Mouse (Mus musculus) brain, embryonic 14.5 days (tissue): Measurements from ENCODE around the gene Lck. TPM values are rescaled to one million over a fixed set of nuclear protein-coding genes. Genes with fewer than 3 reads are reported as not detected.

Experiments
- DNase-seq: peaks from one replicate; pipeline ENCODE4 v3.0.0-alpha.2; 2011; ENCODE audit warnings: low read depth
- CTCF ChIP-seq: fragments of 200-500 bp; IDR thresholded peaks from 2 replicates; pipeline ENCODE4 v1.5.1; 2012; ENCODE audit warnings: inconsistent platforms, mild to moderate bottlenecking, moderate library complexity, borderline replicate concordance; ENCODE audit not compliant: insufficient read depth, insufficient read length; ENCODE audit errors: extremely low read depth
- POLR2A ChIP-seq: fragments of 200-500 bp; IDR thresholded peaks from 2 replicates; pipeline ENCODE4 v1.6.1; 2012; ENCODE audit warnings: mild to moderate bottlenecking, inconsistent platforms, borderline replicate concordance; ENCODE audit not compliant: poor library complexity, insufficient read depth, insufficient read length, severe bottlenecking; ENCODE audit errors: extremely low read depth
- polyA plus RNA-seq: library from polyadenylated mRNA; depleted of rRNA; stranded (reverse); fragments of >200 nt; gene quantifications from 2 replicates; pipeline ENCODE4 v1.2.3, GENCODE M21; 2012

The Lck gene
- polyA plus RNA-seq, 1 experiment: 9.9 TPM

DNA sequence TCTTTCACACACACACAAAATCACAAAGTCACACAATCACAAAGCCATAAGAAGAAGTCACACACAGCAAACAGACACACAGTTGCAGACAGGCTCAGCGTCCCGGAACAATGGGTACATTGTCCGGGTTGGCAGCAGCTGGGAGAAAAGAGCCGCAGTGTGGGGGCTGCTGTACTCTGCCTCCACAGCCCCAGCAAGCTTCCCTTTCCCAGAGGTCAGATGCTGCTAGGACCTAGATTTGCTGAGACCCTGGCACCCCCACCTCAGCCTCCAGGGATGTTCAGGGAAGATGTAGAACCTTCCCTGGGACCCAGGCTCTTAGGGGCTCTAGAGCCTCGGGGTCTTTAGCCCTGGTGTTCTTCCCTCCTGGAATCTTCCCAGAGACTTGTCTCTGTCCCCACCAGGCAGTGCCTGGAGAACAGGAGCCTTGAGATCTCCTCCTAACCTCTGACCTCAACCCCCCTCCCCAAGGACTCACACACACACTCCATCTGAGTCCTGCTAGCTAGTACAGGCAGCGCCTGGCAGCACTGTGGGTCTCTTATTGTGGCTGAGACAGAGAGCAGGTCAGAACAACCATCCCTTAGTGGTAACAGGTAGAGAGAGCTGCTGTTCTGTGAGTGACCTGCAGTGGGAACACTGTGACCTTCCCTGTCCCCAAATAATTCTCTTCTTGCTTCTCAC is 61.9 kb downstream of the Lck start:
- TF ChIP-seq CTCF (no peak), POLR2A (no peak)
- DNase-seq: peak; percentile 53

DNA sequence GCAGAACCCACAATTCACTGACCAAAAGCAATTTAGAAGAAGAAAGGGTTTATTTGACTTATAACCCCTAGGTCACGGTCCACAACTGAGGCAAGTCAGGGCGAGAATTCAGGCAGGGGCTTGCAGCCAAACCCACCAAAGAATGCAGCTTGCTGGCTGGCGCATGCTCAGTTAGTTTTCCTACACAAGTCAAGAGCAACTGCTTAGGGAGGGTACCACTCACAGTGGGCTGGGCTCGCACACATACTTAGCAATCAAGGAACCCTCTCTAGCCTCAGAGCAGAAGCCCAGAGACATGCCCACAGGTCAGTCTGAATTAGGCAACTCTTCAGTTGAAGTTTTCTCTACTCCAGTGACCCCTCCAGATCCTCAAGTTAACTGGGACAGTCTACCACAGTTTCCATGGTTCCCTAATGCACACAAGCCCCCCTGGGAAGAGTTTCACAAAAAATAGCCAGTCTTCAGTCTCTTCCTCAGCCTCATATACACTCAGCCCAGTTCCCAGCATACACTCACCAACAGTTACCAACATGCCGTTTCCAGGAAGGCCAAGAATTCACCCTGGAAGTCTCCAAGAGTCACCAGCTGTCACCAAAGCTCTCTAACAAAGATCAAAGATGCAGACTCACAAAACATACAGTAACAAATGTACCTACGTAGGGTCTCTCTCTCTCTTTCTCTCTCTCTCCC is 62.6 kb downstream of the Lck start:
- peak; percentile 60 for DNase-seq
- TF ChIP-seq CTCF (no peak), POLR2A (no peak)

DNA sequence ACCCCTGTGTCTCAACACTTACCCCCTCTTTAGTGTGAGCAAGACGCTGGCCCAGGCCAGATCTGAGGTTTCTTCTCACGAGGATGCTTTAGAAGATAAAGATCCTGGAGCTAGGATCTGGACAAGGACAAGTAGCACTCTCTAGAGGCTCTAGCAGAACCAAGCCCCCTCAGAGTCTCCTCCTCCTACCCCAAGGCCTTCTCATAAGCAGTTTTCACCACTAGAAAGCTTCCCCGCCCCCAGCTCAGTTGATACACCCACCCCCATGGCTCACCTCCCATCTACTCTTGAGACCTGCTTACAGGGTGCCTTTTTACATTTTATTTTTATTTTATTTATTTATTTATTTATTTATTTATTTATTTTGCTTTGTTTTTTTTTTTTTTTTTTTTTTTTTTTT is 63.8 kb downstream of the Lck start:
- no peak for TF ChIP-seq CTCF
- TF ChIP-seq POLR2A: no peak
- no peak for DNase-seq

DNA sequence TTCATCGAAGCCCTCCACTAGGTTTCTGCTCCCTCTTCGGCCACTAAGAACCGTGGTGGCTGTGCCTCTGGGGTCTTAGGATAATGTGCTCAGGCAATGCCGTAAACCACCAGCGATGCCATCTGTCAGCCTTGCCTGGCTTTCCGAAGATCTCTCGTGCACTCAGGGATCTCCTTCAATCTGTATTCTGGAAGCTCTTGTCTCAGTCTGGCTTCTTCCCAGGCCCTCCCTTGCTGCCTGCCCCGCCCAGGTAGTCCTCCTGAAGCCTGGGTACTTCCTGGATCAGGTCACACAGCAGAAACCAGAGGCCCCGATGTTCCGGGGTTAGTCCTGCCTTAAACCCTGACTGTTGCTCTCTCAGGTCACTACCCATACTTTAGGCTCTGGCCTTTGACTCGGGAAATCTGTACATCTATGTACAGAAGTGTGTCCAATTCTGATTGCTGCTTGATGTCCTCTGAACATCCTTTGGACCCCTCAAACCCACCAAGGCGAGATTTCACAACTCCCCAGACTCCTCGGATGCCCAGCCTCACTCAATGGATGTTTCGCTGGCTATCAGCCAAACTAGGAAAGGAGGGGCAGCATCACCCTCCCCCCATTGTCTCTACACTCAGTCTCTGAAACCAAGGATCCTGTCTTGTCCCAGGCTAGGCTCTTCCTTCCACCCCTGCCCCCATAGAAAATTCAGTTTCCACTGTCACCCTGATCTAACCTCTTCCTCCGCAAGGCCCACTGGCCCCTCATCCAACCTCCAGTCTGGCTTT is 64.4 kb downstream of the Lck start:
- TF ChIP-seq POLR2A: no peak
- no peak for TF ChIP-seq CTCF
- DNase-seq: peak; percentile 49

DNA sequence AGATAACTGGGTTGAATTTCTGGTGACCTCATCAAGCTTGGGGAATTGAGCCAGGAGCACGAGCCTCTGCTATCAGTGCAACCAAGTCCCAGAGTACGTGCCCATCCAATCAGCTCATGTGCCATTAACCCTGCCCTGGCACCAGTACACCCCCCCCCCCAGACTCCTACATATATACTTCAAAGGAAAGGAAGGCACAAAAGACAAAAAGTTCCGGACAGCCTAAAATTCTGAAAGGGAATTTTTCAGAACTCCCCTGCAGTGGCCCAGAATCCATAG is 65.3 kb downstream of the Lck start:
- TF ChIP-seq CTCF (no peak), POLR2A (no peak)
- DNase-seq: no peak

DNA sequence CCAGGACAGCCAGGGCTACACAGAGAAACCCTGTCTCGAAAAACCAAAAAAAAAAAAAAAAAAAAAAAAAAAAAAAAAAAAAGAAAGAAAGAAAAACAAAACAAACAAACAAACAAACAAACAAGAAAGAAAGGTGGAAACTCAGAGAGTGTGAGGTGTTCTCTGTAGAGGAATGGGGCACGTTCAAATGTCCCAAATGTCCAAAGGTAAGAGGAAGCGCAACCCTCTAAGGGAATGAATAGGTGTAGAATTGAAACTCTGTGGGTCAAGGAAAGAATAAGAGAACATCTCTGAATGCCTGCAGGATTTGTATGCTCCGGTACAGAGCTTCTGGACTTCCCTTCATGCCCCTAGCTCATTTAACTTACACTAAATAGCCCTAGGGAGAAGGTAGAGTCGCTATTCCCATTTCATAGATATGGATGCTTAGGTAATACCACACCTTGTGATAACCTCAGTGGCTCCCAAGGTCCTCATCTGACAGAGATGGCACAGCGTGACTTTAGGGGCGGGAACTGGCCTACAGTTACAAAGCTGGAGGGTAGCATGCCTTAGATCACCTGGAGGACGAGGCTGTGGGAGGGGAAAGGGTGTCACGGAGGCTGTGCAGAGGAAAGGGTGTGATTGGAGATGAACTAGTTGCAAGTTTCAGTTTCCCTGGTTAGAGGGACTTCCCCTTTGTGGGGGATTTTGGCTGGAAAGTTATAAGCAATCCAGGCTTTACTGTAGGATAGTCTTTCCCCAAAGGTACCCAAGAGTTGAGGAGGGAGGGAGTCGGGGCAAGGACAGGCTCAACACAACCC is 65.8 kb downstream of the Lck start:
- no peak for DNase-seq
- TF ChIP-seq POLR2A (no peak), CTCF (no peak)

DNA sequence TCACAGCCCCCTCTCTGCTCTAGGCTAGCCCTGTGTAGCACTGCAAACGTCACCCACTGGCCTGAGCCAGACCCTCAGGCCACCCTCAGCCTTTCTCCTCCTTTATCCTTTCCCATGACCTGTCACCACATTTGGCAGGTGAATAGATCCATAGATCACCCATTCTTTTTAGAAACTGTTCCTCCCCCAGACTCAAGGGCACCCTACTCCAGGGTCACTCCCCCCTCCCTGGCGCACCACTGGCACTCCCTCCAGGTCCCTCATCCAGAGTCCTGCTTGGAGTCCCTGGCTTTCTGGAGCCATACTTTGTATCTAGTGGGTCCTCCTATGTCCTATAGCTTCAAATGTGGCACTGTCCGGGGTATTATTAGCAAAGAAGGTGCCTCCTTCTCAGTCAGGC is 67.9 kb downstream of the Lck start:
- DNase-seq: no peak
- TF ChIP-seq CTCF: no peak
- no peak for TF ChIP-seq POLR2A

DNA sequence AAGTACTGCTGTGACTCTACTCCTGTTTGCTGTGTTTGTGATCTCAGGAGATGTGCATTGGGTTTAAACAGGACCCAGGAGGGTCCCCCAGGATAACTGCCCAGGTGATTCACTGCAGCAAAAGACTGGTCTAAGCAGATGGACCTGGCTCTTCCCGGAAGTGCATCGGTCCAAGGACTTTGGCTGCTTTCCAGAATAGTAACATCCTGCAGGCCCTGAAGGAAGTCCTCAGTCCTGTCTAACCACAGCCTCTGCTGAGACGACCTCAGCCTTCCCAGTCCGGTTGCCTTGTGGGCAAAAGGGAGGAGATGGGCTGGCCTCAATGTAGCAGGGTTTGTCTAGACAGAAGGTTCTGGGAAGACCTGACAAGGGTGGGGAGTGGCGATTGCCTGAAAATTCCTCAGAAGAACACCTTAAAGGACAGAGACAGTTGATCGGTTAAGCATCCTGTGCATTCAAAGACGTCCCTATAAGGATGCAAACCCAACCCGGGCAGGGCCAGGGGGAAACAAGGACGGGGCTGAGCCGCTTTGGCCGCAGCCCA is 70.5 kb downstream of the Lck start:
- no peak for TF ChIP-seq POLR2A
- no peak for TF ChIP-seq CTCF
- no peak for DNase-seq

DNA sequence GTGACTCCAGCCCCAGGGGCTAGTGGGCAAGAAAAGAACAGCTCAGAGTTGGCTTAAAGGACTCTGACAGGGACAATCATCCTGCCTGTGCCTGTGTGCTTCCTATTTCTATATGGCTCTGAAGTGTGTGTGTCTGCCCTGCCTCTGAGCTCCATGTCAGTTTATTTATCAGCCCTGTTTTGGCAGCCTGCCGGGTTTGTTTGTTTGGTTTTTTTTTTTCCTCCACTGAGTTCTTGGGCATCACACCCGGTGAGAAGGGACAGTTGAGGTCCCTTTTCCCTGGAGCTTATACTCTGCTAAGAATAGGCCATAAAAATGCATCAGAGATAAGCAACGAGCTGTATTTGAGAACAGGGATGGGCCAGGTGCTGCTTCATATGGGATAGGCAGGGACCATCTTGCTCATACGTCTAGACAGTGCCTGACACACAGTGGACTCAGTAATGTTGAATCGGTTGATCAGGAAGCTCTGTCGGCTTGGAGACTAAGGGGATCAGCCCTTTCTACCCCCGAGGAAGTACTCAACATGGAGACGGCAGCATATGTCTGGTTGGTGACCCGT is 71.0 kb downstream of the Lck start:
- TF ChIP-seq POLR2A (no peak), CTCF (no peak)

More for the DNA sequence above, 71.0 kb downstream of the Lck start:
- no peak for DNase-seq
